Mouse (Mus musculus) hindbrain, embryonic 12.5 days (tissue): ENCODE measurements around the gene Cd300lg. TPM values are rescaled to one million over a fixed set of nuclear protein-coding genes. Genes with fewer than 3 reads are reported as not detected.
A peak's percentile ranks its signal among the peaks of the same experiment; 100 is the strongest.

ENCODE experiments used
- ATAC-seq: fragments of 200-750 bp; cut with Nextera tagmentation; 2 replicates; pipeline ENCODE4 v1.8.0; 2017; ENCODE audit warnings: moderate TSS enrichment; ENCODE audit not compliant: low FRiP score
- H3K27ac ChIP-seq: fragments of 300-500 bp; sonication (generic); 2 replicates; pipeline ENCODE4 v1.5.1; 2016; ENCODE audit warnings: mild to moderate bottlenecking
- H3K27me3 ChIP-seq: fragments of 300-500 bp; sonication (generic); 2 replicates; pipeline ENCODE4 v1.6.1; 2016; ENCODE audit warnings: mild to moderate bottlenecking
- H3K36me3 ChIP-seq: fragments of 300-500 bp; sonication (generic); 2 replicates; pipeline ENCODE4 v1.6.1; 2016; ENCODE audit warnings: mild to moderate bottlenecking
- H3K4me1 ChIP-seq: fragments of 300-500 bp; sonication (generic); 2 replicates; pipeline ENCODE4 v1.6.1; 2016
- H3K4me2 ChIP-seq: fragments of 300-500 bp; sonication (generic); replicated peaks from 2 replicates; pipeline ENCODE4 v1.6.1; 2016; ENCODE audit warnings: mild to moderate bottlenecking
- H3K4me3 ChIP-seq: fragments of 300-500 bp; sonication (generic); 2 replicates; pipeline ENCODE4 v1.5.1; 2016; ENCODE audit warnings: mild to moderate bottlenecking
- H3K9ac ChIP-seq: fragments of 300-500 bp; sonication (generic); 2 replicates; pipeline ENCODE4 v1.6.1; 2016; ENCODE audit warnings: mild to moderate bottlenecking, moderate library complexity
- H3K9me3 ChIP-seq: fragments of 300-500 bp; sonication (generic); replicated peaks from 2 replicates; pipeline ENCODE4 v1.6.1; 2016; ENCODE audit warnings: mild to moderate bottlenecking
- WGBS: fragments of 180-500 bp; shearing (Covaris S2); methylation state at CpG from one replicate; pipeline ENCODE4 v1.1.7; 2016; 5-methylcytosine and 5-hydroxymethylcytosine counted together
- polyA plus RNA-seq: library from polyadenylated mRNA; unstranded; fragments of >200 nt; fragmentation: Nextera tagmentation; extraction: Ambion mirVana; gene quantifications from 2 replicates; pipeline ENCODE4 v1.2.1, GENCODE M21; 2016

Cd300lg gene
- polyA plus RNA-seq, 1 experiment from 2014 or later = 0.12 TPM

DNA sequence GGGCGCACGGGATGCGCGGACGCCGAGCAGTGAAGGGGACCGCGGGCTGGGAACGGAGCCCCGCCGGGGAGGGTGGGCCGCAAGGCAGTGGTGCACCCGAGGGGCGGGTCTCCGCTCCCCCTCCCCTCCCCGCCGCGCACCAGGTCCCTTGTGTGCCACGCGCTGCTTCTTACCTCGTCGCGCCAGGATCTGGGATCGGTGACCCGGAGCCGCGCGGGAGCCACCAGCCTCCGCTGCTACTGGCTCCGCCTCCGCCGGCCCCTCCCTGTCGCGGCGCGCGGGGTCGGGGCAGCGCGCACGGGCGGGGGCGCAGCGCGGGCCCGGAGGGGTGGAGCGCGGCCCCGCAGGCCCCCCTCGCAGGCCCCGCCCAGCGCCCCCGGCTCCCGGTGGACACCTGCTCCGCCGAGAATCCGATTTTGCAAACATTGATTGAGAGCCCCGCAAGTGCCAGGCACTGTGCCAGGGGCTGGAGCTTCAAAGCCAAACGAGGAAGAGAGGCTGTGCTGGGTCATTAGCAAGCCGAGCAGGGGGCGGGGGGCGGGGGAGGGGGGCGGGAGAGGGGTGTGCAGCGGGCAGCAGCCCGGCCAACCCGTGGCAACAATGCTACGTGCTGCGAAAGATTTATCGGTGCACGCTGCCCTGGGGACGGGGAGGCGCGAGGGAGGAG is 14.5 kb upstream of the Cd300lg start:
- Histone ChIP-seq H3K9ac (peak overlapping the region; percentile 83), H3K4me2 (peak overlapping the region; percentile 83), H3K27me3 (peaks cover 4% of the 10 kb centered on the region; the same call in 1 of the 2 replicates), H3K36me3 (0 out of 2 replicates have a peak, but pooled peaks cover 8% of the 10 kb centered on the region), H3K27ac (peak overlapping the region; percentile 90), H3K4me1 (peaks cover 36% of the 10 kb centered on the region), H3K4me3 (peak overlapping the region; percentile 68), H3K9me3 (no peaks in the 10 kb centered on the region)
- peak; percentile 93 for ATAC-seq
- WGBS = 1% methylated on average over 53 of the region's 73 CpGs

DNA sequence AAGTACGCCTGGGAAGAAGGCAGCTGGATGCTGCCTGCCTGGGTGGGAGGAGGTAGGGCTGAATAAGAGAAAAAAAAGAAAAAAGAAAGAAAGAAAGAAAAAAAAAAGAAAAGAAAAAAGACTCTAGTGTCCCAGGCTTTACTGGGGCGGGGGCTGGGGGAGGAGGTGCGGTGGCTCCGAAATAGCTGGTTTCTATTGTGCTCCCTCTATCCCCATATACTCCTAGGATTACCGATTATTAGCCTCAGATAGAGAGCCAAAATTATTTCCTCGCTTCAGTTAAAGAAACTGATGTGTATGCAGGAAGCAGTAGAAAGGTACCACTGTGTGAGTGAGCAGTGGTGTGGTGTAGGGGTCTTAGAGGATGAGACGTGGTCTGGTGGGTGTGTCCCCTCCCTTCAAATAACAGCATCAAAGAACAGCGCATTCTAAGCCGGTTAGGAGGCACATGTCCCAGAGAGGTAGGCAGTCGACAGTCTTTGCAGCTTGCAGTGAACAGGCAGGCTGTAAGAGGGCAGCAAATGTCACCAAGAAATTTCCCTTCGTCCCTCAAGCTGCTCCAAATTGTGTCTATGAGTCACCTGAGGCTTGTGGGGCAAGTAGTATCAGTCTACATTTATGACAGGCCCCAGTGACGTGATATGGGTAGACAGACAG is 13.8 kb upstream of the Cd300lg start:
- Histone ChIP-seq H3K4me1 (peaks cover 36% of the 10 kb centered on the region), H3K36me3 (0 out of 2 replicates have a peak, but pooled peaks cover 2% of the 10 kb centered on the region), H3K27me3 (peaks cover 4% of the 10 kb centered on the region; the same call in 1 of the 2 replicates), H3K9ac (peak overlapping the region; percentile 83), H3K9me3 (no peaks in the 10 kb centered on the region), H3K4me3 (peak overlapping the region; percentile 68), H3K27ac (peak overlapping the region; percentile 90), H3K4me2 (peak overlapping the region; percentile 83)
- peak; percentile 28 for ATAC-seq
- WGBS = 5% methylated on average over 12 of the region's 12 CpGs

DNA sequence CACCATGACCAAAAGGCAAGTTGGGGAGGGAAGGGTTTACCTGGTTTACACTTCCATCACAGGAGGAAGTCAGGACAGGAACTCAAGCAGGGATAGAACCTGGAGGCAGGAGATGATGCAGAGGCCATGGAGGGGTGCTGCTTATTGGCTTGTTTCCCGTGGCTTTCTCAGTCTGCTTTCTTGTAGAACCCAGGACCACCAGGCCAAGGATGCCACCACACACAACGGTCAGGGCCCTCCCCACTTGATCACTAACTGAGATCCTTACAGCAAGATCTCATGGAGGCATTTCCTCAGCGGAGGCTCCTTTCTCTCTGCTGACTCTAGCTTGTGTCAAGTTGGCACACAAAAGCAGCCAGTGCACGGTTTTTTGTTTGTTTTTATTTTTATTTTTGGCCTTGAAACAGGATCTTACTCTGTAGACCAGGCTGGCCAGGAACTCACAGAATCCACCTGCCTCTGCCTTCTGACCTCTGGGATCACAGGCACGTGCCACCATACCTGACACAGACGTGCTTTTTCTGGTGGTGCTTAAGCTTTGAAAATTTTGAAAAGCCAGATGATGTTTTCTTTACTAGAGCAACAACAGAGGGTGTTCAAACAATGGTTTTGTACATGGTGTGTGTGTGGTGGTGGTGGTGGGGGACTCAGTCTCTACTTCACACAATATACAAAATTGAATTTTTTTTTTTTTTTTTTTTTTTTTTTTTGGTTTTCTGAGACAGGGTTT is 13.1 kb upstream of the Cd300lg start, which contains the start of gene Mpp3:
Gene Mpp3 (minus strand): TSS at position 375 of the 730 bp plus-strand sequence.
- Histone ChIP-seq H3K4me3 (peak within 1 kb of the TSS; percentile 68), H3K4me2 (peak within 1 kb of the TSS; percentile 83), H3K27ac (peak within 1 kb of the TSS; percentile 90), H3K4me1 (peaks cover 36% of the 10 kb centered on the region), H3K9ac (peak within 1 kb of the TSS; percentile 83), H3K36me3 (no peaks in the 10 kb centered on the region), H3K27me3 (peaks cover 4% of the 10 kb centered on the region; the same call in 1 of the 2 replicates), H3K9me3 (no peaks in the 10 kb centered on the region)
- 73% methylated on average over 6 of the region's 6 CpGs for WGBS
- ATAC-seq = no peak

DNA sequence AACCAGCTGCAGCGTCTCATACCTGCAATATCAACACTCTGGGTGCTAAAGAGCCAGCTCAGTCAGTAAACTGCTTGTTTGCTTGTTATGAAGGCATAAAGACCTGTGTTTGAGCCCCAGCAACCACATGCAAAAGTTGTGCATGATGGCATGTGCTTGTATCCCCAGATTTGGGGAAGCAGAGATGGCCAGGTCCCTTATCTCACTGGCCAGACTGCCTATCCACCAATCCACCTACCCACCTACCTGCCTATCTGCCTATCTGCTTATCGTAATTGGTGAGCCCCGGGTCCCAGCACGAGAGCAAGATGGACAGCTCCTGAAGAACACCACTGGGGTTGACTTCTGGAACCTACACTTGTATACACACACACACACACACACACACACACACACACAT is 12.0 kb upstream of the Cd300lg start:
- Histone ChIP-seq H3K4me3 (no peak overlapping the region), H3K4me2 (no peak overlapping the region), H3K9ac (no peak overlapping the region), H3K27me3 (peaks cover 4% of the 10 kb centered on the region; the same call in 1 of the 2 replicates), H3K9me3 (no peaks in the 10 kb centered on the region), H3K36me3 (no peaks in the 10 kb centered on the region), H3K4me1 (peaks cover 31% of the 10 kb centered on the region), H3K27ac (no peak overlapping the region)
- ATAC-seq = no peak
- 81% methylated on average over 4 of the region's 4 CpGs for WGBS

DNA sequence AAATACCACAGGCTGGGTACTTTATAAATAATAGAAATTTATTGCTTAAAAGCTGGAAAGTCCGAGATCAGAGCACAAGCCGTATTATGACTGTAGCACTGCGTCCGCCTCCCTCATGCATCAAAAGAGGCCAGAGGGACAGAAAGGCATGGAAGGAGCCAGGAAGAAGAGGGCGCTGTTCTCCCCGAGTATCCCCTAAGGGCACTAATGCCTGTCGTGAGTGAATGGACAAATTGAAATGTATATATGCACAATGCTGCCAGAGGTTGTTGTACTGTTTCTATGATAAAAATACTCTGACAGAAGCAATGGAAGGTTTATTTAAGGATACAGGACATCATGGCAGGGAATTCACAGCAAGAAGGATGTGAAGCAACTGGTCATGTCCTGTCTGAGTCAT is 11.3 kb upstream of the Cd300lg start:
- Histone ChIP-seq H3K27ac (no peak overlapping the region), H3K4me2 (no peak overlapping the region), H3K4me3 (no peak overlapping the region), H3K36me3 (no peaks in the 10 kb centered on the region), H3K9me3 (no peaks in the 10 kb centered on the region), H3K27me3 (peaks cover 4% of the 10 kb centered on the region; the same call in 1 of the 2 replicates), H3K4me1 (peaks cover 27% of the 10 kb centered on the region), H3K9ac (no peak overlapping the region)
- WGBS = 29% methylated on average over 7 of the region's 7 CpGs
- no peak for ATAC-seq

DNA sequence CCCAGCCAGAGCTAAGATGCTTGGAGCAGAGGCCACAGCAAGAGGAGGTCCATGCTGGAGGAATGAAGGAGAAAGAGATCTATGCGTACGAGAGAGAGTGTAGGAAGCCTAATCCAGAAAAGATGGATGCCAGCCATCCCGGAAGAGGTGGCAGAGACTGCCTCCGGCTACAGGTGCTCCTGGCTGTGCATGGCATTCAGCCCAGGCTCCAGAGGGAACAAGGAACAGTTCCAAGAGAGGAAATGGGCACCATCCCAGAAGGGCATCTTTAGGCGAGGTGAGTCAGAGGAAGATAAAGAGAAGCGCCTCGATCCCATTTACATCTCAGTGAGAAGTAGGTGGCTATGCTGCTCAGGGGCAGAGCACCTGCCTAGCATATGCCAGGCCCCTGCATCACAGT is 10.2 kb upstream of the Cd300lg start:
- no peak overlapping the region for H3K9ac ChIP-seq
- no peak overlapping the region for H3K27ac ChIP-seq
- 80% methylated on average over 7 of the region's 7 CpGs for whole genome bisulfite sequencing
- no peak for ATAC-seq
- H3K4me2 ChIP-seq = no peak overlapping the region
- H3K27me3 ChIP-seq = no peaks in the 10 kb centered on the region
- peaks cover 15% of the 10 kb centered on the region for H3K4me1 ChIP-seq
- no peaks in the 10 kb centered on the region for H3K36me3 ChIP-seq
- no peak overlapping the region for H3K4me3 ChIP-seq
- no peaks in the 10 kb centered on the region for H3K9me3 ChIP-seq

DNA sequence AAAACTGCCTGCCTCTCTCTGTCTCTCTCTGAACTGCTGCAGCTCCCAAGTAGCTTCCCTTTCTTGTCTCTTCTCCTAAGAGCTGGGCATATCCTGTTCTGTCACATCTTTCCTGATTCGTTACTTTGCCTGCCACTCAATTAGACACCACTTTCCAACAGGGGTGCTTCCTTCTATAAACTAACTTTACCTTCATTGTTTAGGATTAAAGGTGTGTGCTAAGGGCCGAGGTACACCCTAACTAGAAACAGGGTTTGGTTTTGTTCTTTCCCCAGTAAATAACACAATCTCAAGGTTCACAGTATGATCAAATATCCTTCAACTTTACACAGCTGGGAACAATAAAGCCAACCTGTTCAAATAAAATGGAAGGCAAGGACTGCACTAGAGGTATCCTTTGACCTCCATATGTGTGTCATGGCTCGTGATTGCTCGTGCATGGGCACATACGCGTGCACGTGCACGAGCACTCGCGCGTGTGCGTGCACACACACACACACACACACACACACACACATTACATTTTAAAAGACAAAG is 8.2 kb upstream of the Cd300lg start:
- no peaks in the 10 kb centered on the region for H3K27me3 ChIP-seq
- H3K36me3 ChIP-seq = no peaks in the 10 kb centered on the region
- no peak overlapping the region for H3K4me2 ChIP-seq
- 92% methylated on average over 12 of the region's 12 CpGs for WGBS
- H3K9me3 ChIP-seq = no peaks in the 10 kb centered on the region
- no peak overlapping the region for H3K27ac ChIP-seq
- H3K4me1 ChIP-seq = peaks cover 5% of the 10 kb centered on the region; the same call in 1 of the 2 replicates
- H3K4me3 ChIP-seq = no peak overlapping the region
- H3K9ac ChIP-seq = no peak overlapping the region
- ATAC-seq = no peak

DNA sequence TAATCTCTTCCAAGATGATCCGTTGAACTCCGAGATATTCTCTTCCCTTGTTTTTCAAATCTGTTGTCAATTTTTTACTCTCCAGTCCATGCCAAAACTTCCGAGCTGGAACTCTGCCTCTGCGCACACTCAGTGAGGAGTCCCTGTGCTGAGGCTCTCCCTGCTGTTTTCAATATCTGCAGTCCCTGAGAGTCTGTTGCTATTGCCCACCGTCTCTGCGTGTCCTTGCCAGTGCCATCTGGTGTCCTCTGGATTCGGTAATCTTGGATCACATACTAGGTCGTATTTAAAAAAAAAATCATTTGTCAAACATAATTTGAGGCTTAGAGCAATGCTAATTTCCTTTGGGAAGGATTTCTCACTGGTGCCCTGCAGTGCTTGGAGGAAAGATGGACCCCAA is 6.4 kb upstream of the Cd300lg start:
- Histone ChIP-seq H3K27ac (no peak overlapping the region), H3K9ac (no peak overlapping the region), H3K4me2 (no peak overlapping the region), H3K9me3 (no peaks in the 10 kb centered on the region), H3K27me3 (no peaks in the 10 kb centered on the region), H3K4me3 (no peak overlapping the region), H3K4me1 (peaks cover 6% of the 10 kb centered on the region; the same call in 1 of the 2 replicates), H3K36me3 (no peaks in the 10 kb centered on the region)
- no peak for ATAC-seq
- 58% methylated on average over 8 of the region's 8 CpGs for WGBS

DNA sequence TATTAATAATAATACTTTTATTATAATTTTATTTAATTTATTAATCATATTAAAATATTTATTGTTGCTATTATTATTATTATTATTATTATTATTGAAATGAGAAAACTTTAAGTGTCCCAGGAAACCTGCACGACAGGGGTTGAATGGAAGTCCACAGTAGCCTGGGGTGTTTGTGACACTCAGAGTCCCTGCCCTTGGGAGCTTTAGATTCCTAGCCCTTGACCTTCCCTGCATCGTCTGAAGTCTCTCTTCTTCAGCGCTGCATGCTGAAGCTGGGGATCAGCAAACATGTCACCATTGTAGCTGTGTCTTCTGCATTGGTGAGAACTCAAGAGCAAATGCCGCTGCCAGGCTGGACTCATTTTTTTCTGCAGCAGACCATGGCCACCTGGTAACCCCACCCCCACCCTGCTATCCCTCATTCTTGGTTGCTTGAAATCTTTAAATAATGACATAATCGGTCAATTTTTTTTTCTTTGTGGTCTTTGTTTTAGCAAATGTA is 5.8 kb upstream of the Cd300lg start:
- no peak for ATAC-seq
- Histone ChIP-seq H3K36me3 (no peaks in the 10 kb centered on the region), H3K9me3 (no peaks in the 10 kb centered on the region), H3K4me2 (no peak overlapping the region), H3K27ac (no peak overlapping the region), H3K4me3 (no peak overlapping the region), H3K4me1 (peaks cover 3% of the 10 kb centered on the region; the same call in 1 of the 2 replicates), H3K27me3 (no peaks in the 10 kb centered on the region), H3K9ac (no peak overlapping the region)
- WGBS = 64% methylated on average over 5 of the region's 5 CpGs

DNA sequence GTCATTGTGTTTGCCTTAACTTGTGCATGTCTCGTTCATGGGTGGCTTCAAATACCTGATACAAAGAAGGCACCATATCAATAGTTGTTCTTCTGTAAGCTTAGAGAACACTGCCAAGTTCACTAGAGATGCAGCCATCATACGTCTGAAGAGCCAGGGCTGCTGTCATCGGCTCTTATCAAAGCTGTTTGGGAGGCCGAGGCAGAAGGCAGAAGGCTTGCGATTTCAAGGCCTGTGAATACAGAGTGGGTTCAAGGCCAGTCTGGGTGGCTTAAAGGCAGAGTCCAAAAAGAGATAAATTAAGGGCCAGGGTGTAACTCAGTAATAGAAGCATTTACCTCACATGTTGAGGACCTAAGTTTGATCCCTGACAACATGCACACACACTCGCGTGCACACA is 5.0 kb upstream of the Cd300lg start:
- no peak for ATAC-seq
- Histone ChIP-seq H3K36me3 (no peaks in the 10 kb centered on the region), H3K27ac (no peak overlapping the region), H3K4me2 (no peak overlapping the region), H3K9ac (no peak overlapping the region), H3K4me3 (no peak overlapping the region), H3K4me1 (peaks cover 3% of the 10 kb centered on the region; the same call in 1 of the 2 replicates), H3K9me3 (no peaks in the 10 kb centered on the region), H3K27me3 (no peaks in the 10 kb centered on the region)
- 83% methylated on average over 7 of the region's 7 CpGs for WGBS

DNA sequence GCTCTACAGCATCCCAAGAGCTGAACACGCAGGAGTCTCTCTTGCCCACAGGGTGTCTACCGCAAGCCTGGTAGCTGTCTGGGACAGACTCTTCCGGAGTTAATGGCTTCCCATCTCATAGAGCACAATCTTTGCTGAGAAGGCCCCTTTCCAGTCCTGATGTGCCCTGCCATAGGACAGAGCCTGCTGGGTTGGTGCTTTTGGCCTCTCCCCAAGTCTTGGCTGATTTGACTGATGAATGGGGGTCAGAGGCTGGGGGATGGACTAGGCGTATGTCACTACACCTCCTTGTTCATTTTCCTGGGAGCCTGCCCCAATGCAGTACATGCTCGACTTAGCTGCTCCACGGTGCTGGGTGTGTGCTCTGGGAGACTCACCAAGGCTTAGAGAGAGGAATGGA is 3.5 kb upstream of the Cd300lg start:
- no peak for ATAC-seq
- Histone ChIP-seq H3K9me3 (no peaks in the 10 kb centered on the region), H3K4me2 (no peak overlapping the region), H3K9ac (no peak overlapping the region), H3K36me3 (no peaks in the 10 kb centered on the region), H3K27me3 (no peaks in the 10 kb centered on the region), H3K4me3 (no peak overlapping the region), H3K27ac (no peak overlapping the region), H3K4me1 (peaks cover 3% of the 10 kb centered on the region; the same call in 1 of the 2 replicates)
- 73% methylated on average over 6 of the region's 6 CpGs for WGBS
